Mouse (Mus musculus) E14TG2a.4 (cell line): ENCODE results near the gene Kctd15.

Experiments used
- CTCF ChIP-seq: conservative IDR thresholded peaks from 2 replicates; pipeline ENCODE4 v1.5.1; 2014; ENCODE audit warnings: low read length
- NANOG ChIP-seq: IDR thresholded peaks from 2 replicates; pipeline ENCODE4 v1.6.1; 2014; ENCODE audit warnings: borderline replicate concordance, low read length, mixed read lengths
- POU5F1 ChIP-seq: IDR thresholded peaks from 2 replicates; pipeline ENCODE4 v1.6.1; 2014; ENCODE audit warnings: low read length, borderline replicate concordance

DNA sequence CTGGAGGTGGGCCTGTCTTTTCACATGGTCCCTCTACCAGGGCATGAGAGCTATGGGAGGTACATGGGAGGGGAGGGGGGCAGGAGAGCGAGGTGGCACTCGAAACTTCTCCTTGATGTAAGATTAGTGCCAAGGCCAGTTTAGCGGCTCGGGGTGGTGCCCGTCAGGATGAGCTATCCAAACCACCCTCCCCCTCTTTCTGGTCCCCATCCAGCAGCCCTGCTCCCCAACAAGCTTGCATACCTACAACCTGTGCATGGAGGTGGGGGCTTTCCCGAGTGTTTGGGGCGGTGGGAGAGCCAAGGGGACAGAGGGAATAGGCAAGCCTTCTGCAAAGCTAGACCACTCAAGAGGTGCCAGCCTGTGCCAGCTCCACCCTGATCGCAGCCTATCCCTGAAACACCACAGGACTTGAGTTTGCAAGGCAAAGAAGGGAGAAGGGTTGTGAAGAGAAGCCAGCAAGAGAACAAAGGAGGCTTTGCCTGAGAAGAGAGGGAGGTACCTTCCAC, 26.8 kb downstream of the Kctd15 start:
- TF ChIP-seq CTCF (no peak), NANOG (no peak), POU5F1 (no peak)
